Mouse (Mus musculus): ENCODE results near the gene Ankrd13c.

Ankrd13c gene

GRCm38 (mm10) chr3:157956201-157956600, 9.2 kb downstream of the Ankrd13c start:
- no peak for DNase-seq

DNA sequence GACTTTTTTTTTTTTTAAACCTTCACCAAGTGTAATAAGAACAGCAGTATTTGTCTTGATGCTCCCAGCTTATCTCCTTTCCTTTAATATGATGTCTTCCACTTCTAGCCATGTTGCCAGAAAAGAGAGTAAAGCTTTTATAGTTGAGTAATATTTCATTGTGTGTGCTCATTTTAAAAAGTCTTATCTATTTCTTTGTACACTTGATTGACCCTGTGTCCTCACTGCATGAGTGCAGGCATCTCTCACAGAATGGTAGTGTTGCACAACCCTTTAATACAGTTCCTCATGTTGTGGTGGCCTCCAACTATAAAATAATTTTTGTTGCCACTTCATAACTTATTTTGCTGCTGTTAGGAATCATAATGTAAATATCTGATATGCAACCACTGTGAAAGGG, 10.3 kb downstream of the Ankrd13c start:
- no peak for DNase-seq

GRCm38 (mm10) chr3:157971151-157971550, 24.1 kb downstream of the Ankrd13c start:
- DNase-seq: no peak

DNA sequence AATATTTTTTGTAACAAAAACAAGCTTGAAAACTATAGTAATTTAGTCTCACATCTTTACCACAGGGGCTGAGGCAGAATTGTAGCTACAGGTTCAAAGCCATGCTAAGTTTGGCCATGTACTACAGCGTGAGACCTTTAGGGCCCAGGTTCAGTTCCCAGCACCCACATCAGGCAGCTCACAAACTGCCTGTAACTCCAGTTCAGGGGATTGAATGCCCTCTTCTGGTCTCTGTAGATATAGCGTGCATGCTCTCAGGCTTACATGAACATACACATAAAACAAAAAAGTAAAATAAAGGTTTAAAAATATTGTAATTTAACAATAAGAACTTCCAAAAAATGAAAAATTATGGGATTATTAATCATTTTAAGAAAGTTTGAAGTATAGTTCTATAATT, 26.2 kb downstream of the Ankrd13c start:
- no peak for DNase-seq

GRCm38 (mm10) chr3:157979619-157980018, 32.6 kb downstream of the Ankrd13c start:
- DNase-seq: no peak

GRCm38 (mm10) chr3:157993322-157993721, 46.3 kb downstream of the Ankrd13c start:
- no peak for DNase-seq

GRCm38 (mm10) chr3:157995726-157996125, 48.7 kb downstream of the Ankrd13c start:
- no peak for DNase-seq

- DNase-seq: no peak
Measured at GRCm38 (mm10) chr3:157998742-157999369, 51.8 kb downstream of the Ankrd13c start.

DNA sequence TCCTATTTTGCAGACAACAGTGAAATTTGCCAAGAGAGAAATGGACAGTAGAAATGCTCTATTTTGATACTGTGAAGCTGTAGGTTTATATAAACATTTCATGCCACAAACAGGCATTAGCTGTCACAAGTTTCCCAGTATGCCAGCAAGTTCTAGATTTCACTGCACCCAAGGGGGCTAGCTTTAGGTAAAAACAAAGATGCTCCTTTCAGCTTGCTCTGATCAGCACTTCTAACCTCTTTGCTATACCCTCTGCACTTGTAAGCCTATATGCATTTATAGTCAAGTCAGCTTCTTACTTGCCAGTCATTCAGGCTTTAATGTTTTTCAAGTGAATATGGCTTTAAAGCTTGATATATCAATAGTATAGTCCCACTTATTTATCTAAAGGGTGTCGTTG, 61.6 kb downstream of the Ankrd13c start:
- DNase-seq: no peak

DNA sequence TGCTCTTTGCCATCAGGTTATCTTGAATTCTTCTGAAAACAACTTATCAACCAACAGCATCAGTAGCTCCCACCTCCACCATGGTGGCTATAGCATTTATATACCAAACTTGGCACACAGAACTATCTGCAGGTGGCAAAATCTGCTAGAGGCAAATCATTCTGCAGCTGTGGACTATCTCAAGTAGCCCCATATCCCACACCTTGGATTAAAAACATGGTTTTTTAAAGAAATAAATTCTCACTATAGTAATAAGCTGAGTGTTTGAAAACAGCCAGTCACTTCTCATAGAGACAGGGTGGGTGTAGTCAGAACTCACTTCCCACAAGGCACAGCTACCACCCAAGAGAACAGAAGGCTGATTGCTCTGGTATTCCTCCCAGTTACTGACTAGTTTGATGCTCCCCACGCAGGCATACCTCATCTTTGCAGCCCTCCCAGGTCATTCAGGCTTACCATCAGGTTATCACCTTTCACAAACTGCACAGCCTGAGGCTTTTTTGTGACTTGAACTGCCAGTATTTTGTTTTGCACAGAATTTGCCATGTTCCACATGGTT, 62.8 kb downstream of the Ankrd13c start:
- no peak for DNase-seq

- peak; percentile 80 for DNase-seq
Measured at GRCm38 (mm10) chr3:158031371-158031925, 84.4 kb downstream of the Ankrd13c start.

DNA sequence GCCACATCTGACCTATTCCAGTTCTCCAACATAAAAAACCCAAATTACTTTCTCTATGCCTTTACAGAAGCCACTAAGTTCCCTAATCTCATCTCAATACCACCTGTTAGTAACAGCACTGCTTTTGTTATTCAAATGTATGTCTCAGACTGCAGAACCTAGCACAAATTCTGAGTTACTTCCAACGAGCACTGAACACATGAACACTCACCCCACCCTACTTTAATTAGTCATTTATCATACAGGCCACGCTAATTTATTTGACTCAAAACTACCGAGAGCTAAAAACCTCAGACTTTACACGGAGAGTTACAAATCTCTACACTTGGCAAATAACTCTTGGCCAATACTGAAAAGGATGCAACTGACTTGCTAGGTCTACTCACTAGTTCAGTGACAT, 85.1 kb downstream of the Ankrd13c start:
- DNase-seq: no peak

GRCm38 (mm10) chr3:158035866-158036265, 88.8 kb downstream of the Ankrd13c start:
- peak; percentile 48 for DNase-seq

DNA sequence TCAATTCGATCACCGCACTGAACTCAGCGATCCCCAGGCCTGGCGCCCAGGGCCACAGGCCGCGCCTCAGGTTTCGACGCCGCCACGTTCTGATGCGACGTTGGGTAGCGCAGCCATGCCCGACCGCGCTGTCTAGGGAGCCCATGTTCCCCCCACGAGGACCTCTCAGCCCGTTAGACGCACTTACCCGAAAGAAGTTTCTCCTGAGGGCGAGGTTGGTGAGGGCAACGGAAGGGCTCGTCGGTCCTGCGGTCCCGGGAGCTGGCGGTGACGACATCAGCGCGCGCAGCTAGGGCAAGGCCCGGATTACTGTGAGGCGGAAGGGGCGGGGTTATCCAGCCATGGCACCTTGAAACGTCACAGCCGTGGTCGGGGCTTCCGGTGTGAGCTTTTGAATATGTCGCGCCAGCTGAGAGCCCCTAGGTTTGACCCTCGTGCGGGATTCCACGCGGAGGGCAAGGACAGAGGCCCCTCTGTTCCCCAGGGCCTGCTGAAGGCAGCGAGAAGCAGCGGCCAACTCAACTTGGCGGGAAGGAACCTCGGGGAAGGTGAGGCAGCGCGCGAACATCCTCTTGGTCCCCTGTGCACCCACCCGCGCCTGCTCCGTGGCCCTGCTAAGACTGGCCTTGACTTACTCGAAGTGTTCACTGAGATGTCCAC, 89.4 kb downstream of the Ankrd13c start, which contains the start of the genes Srsf11 and Lrrc40:
Srsf11 (minus strand) TSS at position 311 of the 660 bp plus-strand sequence.
Lrrc40 (plus strand) TSS at position 334 of the 660 bp plus-strand sequence.
- peak; percentile 93 for DNase-seq

GRCm38 (mm10) chr3:158038106-158038505, 91.1 kb downstream of the Ankrd13c start:
- no peak for DNase-seq

DNA sequence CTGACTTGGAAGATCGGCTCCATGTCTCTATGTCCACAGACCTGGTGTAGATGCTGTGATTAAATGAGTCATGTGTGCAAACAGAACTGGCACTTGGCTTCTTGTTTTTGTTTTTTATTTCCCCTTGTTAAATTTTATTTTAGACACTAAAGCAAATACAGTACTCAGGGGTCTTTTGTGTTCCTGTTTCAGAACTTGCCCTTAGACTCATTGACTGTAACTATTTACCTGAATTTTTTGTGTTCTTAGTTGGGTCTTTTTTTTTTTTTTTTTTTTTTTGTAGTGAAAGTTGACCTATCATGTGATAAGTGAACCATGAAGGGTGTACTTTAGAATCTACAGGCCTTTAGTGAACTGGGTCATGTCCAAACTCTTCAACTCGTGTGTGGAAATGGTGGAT, 93.7 kb downstream of the Ankrd13c start:
- DNase-seq: no peak

DNA sequence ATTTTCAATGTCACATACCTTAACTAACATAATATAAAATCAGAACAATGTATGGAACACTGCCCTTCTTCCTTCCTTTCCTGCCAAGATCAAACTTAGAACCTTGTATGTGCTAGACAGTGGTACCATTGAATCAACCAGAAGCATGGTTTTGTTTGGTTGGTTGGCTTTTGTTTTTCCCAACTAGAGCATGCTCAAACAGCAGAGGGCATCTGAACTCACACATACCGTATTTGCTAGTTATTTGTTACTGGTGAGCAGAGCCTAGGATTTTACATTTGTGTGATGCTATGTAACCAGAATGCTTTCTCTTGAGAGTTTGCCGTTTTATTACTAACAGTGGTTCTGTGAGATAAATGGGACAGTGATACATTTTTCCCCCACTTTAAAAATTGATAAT, 102.5 kb downstream of the Ankrd13c start:
- no peak for DNase-seq

Measured in cerebellum, adult 9-10 months (tissue).